Mouse (Mus musculus) midbrain, embryonic 10.5 days (tissue): Measurements from ENCODE around the gene Dock9. TPM values are rescaled to one million over a fixed set of nuclear protein-coding genes. Genes with fewer than 3 reads are reported as not detected.

ENCODE experiments used
- DNase-seq: peaks from one replicate; pipeline ENCODE4 v3.0.0-alpha.2; 2017; ENCODE audit warnings: low spot score
- H3K27ac ChIP-seq: fragments of 300-500 bp; sonication (generic); replicated peaks from 2 replicates; pipeline ENCODE4 v1.5.1; 2016; ENCODE audit warnings: mild to moderate bottlenecking
- H3K27me3 ChIP-seq: fragments of 300-500 bp; sonication (generic); 2 replicates; pipeline ENCODE4 v1.6.1; 2016; ENCODE audit warnings: low read depth, mild to moderate bottlenecking; ENCODE audit not compliant: poor library complexity, severe bottlenecking
- H3K36me3 ChIP-seq: fragments of 300-500 bp; sonication (generic); 2 replicates; pipeline ENCODE4 v1.6.1; 2016; ENCODE audit warnings: mild to moderate bottlenecking, moderate library complexity
- H3K4me1 ChIP-seq: fragments of 300-500 bp; sonication (generic); 2 replicates; pipeline ENCODE4 v1.6.1; 2016
- H3K4me3 ChIP-seq: fragments of 300-500 bp; sonication (generic); 2 replicates; pipeline ENCODE4 v1.5.1; 2016; ENCODE audit warnings: mild to moderate bottlenecking, moderate library complexity
- H3K9me3 ChIP-seq: fragments of 300-500 bp; sonication (generic); replicated peaks from 2 replicates; pipeline ENCODE4 v1.6.1; 2016; ENCODE audit warnings: mild to moderate bottlenecking
- WGBS: fragments of 180-500 bp; shearing (Covaris S2); methylation state at CpG from one replicate; pipeline ENCODE4 v1.1.7; 2016; 5-methylcytosine and 5-hydroxymethylcytosine counted together
- polyA plus RNA-seq: library from polyadenylated mRNA; unstranded; fragments of >200 nt; fragmentation: Nextera tagmentation; extraction: Ambion mirVana; gene quantifications from 2 replicates; pipeline ENCODE4 v1.2.1, GENCODE M21; 2016

Gene Dock9
- polyA plus RNA-seq, 1 experiment from 2014 or later: 2.1 TPM

GRCm38 (mm10) chr14:121749606-121750005, 48.0 kb downstream of the Dock9 start:
- no peaks in the 10 kb centered on the region for H3K9me3 ChIP-seq
- 92% methylated on average over 9 of the region's 9 CpGs for WGBS
- no peak overlapping the region for H3K27ac ChIP-seq
- H3K27me3 ChIP-seq: no peaks in the 10 kb centered on the region; the same call in 1 of the 2 replicates
- H3K4me3 ChIP-seq: no peak overlapping the region
- no peaks in the 10 kb centered on the region for H3K36me3 ChIP-seq
- DNase-seq: no peak
- H3K4me1 ChIP-seq: 0 out of 2 replicates have a peak, but pooled peaks cover 6% of the 10 kb centered on the region

GRCm38 (mm10) chr14:121749084-121749483, 48.6 kb downstream of the Dock9 start:
- no peak for DNase-seq
- H3K27ac ChIP-seq: no peak overlapping the region
- no peaks in the 10 kb centered on the region for H3K9me3 ChIP-seq
- H3K36me3 ChIP-seq: no peaks in the 10 kb centered on the region
- H3K4me3 ChIP-seq: no peak overlapping the region
- no peaks in the 10 kb centered on the region; the same call in 1 of the 2 replicates for H3K27me3 ChIP-seq
- 89% methylated on average over 10 of the region's 10 CpGs for WGBS
- H3K4me1 ChIP-seq: 0 out of 2 replicates have a peak, but pooled peaks cover 5% of the 10 kb centered on the region

DNA sequence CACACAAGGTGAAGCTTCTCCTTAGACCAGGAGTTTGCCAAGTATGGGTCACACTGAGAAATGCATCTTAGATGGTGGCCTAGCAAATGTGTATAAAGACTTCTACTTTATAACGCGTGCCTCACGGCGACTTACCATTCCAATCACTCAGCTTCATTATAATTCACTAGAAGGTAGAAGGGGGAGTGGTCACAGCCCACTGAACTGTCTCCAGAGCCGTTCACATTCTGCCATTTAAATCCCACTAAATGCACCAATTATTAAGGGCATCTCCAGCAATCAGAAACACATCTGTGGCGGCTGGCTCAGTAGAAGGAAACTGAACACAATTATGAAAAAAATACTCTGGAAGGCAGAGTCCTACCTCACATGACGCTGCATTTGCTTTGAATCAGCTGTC, 50.3 kb downstream of the Dock9 start:
- Histone ChIP-seq H3K36me3 (no peaks in the 10 kb centered on the region), H3K4me1 (no peaks in the 10 kb centered on the region), H3K4me3 (no peak overlapping the region), H3K27me3 (no peaks in the 10 kb centered on the region), H3K9me3 (no peaks in the 10 kb centered on the region), H3K27ac (no peak overlapping the region)
- 88% methylated on average over 7 of the region's 7 CpGs for WGBS
- DNase-seq: no peak

GRCm38 (mm10) chr14:121743787-121744417, 53.7 kb downstream of the Dock9 start:
- no peaks in the 10 kb centered on the region for H3K9me3 ChIP-seq
- no peaks in the 10 kb centered on the region for H3K27me3 ChIP-seq
- WGBS: 78% methylated on average over 9 of the region's 9 CpGs
- H3K27ac ChIP-seq: no peak overlapping the region
- no peak for DNase-seq
- H3K4me3 ChIP-seq: no peak overlapping the region
- no peaks in the 10 kb centered on the region for H3K36me3 ChIP-seq
- peaks cover 3% of the 10 kb centered on the region; the same call in 1 of the 2 replicates for H3K4me1 ChIP-seq

GRCm38 (mm10) chr14:121738431-121739403, 58.9 kb downstream of the Dock9 start:
- peak overlapping the region; percentile 4; the same call in 1 of the 2 replicates for H3K27ac ChIP-seq
- no peak for DNase-seq
- WGBS: 75% methylated on average over 24 of the region's 24 CpGs

DNA sequence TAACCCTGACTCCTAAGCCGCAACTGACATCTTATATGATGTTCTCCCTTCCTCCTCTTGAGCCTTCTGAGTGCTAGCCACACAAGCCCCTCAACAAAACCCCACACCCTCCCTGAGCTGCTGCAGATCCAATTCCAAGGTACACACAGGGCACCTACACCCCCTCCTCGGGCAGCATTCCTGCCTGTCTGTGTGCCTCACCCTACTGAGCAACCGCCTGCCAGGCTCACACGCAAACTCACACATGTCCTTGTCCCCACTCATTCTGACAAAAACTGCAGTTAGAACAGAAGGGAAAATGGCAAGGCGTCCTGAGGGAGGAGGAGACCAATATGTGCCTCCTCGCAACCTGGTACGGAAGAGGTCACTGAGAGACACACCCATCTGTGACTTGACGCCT, 60.4 kb downstream of the Dock9 start:
- H3K4me1 ChIP-seq: peaks cover 6% of the 10 kb centered on the region
- H3K4me3 ChIP-seq: no peak overlapping the region
- DNase-seq: no peak
- H3K27ac ChIP-seq: no peak overlapping the region
- no peaks in the 10 kb centered on the region for H3K27me3 ChIP-seq
- no peaks in the 10 kb centered on the region for H3K36me3 ChIP-seq
- H3K9me3 ChIP-seq: no peaks in the 10 kb centered on the region
- WGBS: 90% methylated on average over 8 of the region's 8 CpGs

More at GRCm38 (mm10) chr14:121738431-121739403, 58.9 kb downstream of the Dock9 start:
- H3K27me3 ChIP-seq: no peaks in the 10 kb centered on the region
- no peaks in the 10 kb centered on the region for H3K9me3 ChIP-seq
- H3K4me1 ChIP-seq: peaks cover 3% of the 10 kb centered on the region; the same call in 1 of the 2 replicates
- H3K4me3 ChIP-seq: no peak overlapping the region
- no peaks in the 10 kb centered on the region for H3K36me3 ChIP-seq

DNA sequence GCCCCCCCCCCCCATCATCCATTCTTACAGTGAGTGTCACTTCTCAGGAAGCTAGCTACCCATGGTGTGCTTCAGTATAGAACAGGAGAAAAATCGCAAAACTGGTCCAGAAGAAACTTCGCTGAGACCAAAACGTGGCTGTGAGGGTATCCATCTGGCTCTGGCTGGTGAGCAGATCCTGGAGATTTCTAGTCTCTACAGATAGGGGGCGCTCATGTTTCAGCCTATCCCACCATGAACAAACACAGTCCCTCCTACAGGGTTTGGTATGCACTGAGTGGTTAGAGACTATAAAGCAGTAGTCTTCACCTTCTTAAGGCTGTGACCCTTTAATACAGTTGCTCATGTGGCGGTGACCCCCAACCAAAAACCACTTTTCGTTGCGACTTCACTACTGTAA, 62.0 kb downstream of the Dock9 start:
- no peak for DNase-seq
- peaks cover 20% of the 10 kb centered on the region for H3K4me1 ChIP-seq
- WGBS: 65% methylated on average over 7 of the region's 7 CpGs
- H3K4me3 ChIP-seq: no peak overlapping the region
- H3K27me3 ChIP-seq: no peaks in the 10 kb centered on the region
- H3K9me3 ChIP-seq: no peaks in the 10 kb centered on the region
- H3K36me3 ChIP-seq: no peaks in the 10 kb centered on the region
- no peak overlapping the region for H3K27ac ChIP-seq

- no peaks in the 10 kb centered on the region for H3K36me3 ChIP-seq
These were observed 63.4 kb downstream of the Dock9 start for GRCm38 (mm10) chr14:121734217-121734616.

GRCm38 (mm10) chr14:121733694-121734093, 63.9 kb downstream of the Dock9 start:
- Histone ChIP-seq H3K9me3 (no peaks in the 10 kb centered on the region), H3K27me3 (no peaks in the 10 kb centered on the region), H3K4me1 (peaks cover 17% of the 10 kb centered on the region), H3K27ac (no peak overlapping the region), H3K36me3 (no peaks in the 10 kb centered on the region), H3K4me3 (no peak overlapping the region)
- 96% methylated on average over 12 of the region's 12 CpGs for WGBS
- no peak for DNase-seq

More at GRCm38 (mm10) chr14:121734217-121734616, 63.4 kb downstream of the Dock9 start:
- no peaks in the 10 kb centered on the region for H3K27me3 ChIP-seq
- H3K4me3 ChIP-seq: no peak overlapping the region
- 90% methylated on average over 7 of the region's 7 CpGs for WGBS
- no peaks in the 10 kb centered on the region for H3K9me3 ChIP-seq
- no peak for DNase-seq
- H3K27ac ChIP-seq: no peak overlapping the region
- H3K4me1 ChIP-seq: peaks cover 17% of the 10 kb centered on the region

DNA sequence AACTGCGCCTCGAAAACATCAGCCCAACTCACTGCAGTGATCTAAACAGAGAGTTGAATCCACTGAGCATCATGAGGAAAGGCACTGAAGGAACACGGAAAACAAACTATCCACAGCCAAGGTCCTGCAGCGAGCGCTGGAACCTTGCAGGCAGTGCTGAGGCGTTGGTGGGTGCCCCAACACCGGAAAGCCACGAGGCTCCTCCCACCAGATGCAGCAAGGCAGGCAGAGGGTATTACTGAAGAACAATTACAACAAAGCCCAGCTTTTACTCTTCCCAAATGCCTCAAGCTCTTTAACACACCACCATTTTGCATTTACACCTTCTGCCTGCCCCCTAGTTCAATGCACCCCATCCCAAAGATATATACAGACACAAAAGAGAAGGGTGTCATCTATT, 65.4 kb downstream of the Dock9 start:
- Histone ChIP-seq H3K36me3 (no peaks in the 10 kb centered on the region), H3K9me3 (no peaks in the 10 kb centered on the region), H3K27me3 (no peaks in the 10 kb centered on the region), H3K4me1 (peaks cover 17% of the 10 kb centered on the region), H3K27ac (peak overlapping the region; percentile 74), H3K4me3 (peak overlapping the region; percentile 34)
- 14% methylated on average over 8 of the region's 8 CpGs for WGBS
- DNase-seq: no peak

DNA sequence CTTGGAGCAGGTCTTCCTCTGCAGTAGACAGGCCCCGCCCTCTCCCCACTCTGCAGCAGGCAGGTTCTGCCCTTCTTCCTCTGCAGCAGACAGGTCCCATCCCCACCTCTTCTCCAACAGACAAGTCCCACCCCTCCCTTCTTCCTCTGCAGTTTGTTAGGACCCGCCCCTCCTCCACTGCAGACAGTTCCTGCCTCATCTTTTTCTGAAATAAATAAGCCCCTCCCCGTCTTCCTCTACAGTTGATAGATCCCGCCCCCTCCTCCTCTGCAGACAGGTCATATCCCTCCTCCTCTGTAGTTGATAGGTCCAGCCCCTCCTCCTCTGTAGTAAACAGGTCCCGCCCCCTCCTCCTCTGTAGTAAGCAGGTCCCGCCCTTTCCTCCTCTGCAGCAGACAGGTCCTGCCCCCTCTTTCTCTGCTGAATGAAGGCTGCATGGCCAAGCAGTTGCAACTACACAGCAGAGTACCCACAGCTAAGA, 65.9 kb downstream of the Dock9 start:
- Histone ChIP-seq H3K27ac (peak overlapping the region; percentile 74), H3K4me1 (peaks cover 17% of the 10 kb centered on the region), H3K36me3 (no peaks in the 10 kb centered on the region), H3K9me3 (no peaks in the 10 kb centered on the region), H3K27me3 (no peaks in the 10 kb centered on the region), H3K4me3 (peak overlapping the region; percentile 34)
- WGBS: 21% methylated on average over 6 of the region's 6 CpGs
- peak; percentile 45 for DNase-seq

- Histone ChIP-seq H3K9me3 (no peaks in the 10 kb centered on the region), H3K27me3 (no peaks in the 10 kb centered on the region), H3K4me3 (no peak overlapping the region), H3K27ac (peak overlapping the region; percentile 55), H3K36me3 (no peaks in the 10 kb centered on the region), H3K4me1 (peaks cover 17% of the 10 kb centered on the region)
- DNase-seq: no peak
- 76% methylated on average over 3 of the region's 3 CpGs for WGBS
These were observed 66.7 kb downstream of the Dock9 start for GRCm38 (mm10) chr14:121730966-121731365.
